Mouse (Mus musculus) heart, embryonic 15.5 days (tissue): ENCODE data around the gene Mthfd1l. TPM values are rescaled to one million over a fixed set of nuclear protein-coding genes. Genes with fewer than 3 reads are reported as not detected.
"Not testable (repeated sequence)": the region's sequence is repeated elsewhere in the genome, so short reads cannot be mapped to it uniquely, and the experiment has no call there.

ENCODE experiments used
- ATAC-seq: fragments of 200-750 bp; cut with Nextera tagmentation; replicated peaks from 2 replicates; pipeline ENCODE4 v1.8.0; 2017; ENCODE audit warnings: low read depth, moderate TSS enrichment; ENCODE audit not compliant: insufficient number of reproducible peaks, insufficient read depth, low FRiP score
- H3K27ac ChIP-seq: fragments of 300-500 bp; sonication (generic); 2 replicates; pipeline ENCODE4 v1.5.1; 2015; ENCODE audit warnings: mild to moderate bottlenecking, inconsistent platforms
- H3K27me3 ChIP-seq: fragments of 300-500 bp; sonication (generic); 2 replicates; pipeline ENCODE4 v1.6.1; 2015; ENCODE audit warnings: inconsistent platforms
- H3K36me3 ChIP-seq: fragments of 300-500 bp; sonication (generic); 2 replicates; pipeline ENCODE4 v1.6.1; 2015; ENCODE audit warnings: mild to moderate bottlenecking, inconsistent platforms
- H3K4me1 ChIP-seq: fragments of 300-500 bp; sonication (generic); replicated peaks from 2 replicates; pipeline ENCODE4 v1.6.1; 2015; ENCODE audit warnings: inconsistent platforms
- H3K4me2 ChIP-seq: fragments of 300-500 bp; sonication (generic); 2 replicates; pipeline ENCODE4 v1.6.1; 2015; ENCODE audit warnings: inconsistent platforms, mild to moderate bottlenecking, moderate library complexity
- H3K4me3 ChIP-seq: fragments of 300-500 bp; sonication (generic); 2 replicates; pipeline ENCODE4 v1.5.1; 2015; ENCODE audit warnings: mild to moderate bottlenecking, inconsistent platforms
- H3K9ac ChIP-seq: fragments of 300-500 bp; sonication (generic); 2 replicates; pipeline ENCODE4 v1.6.1; 2015; ENCODE audit warnings: mild to moderate bottlenecking, inconsistent platforms
- H3K9me3 ChIP-seq: fragments of 300-500 bp; sonication (generic); replicated peaks from 2 replicates; pipeline ENCODE4 v1.6.1; 2016; ENCODE audit warnings: inconsistent platforms
- WGBS: fragments of 180-500 bp; shearing (Covaris S2); methylation state at CpG from one replicate; pipeline ENCODE4 v1.1.7; 2015; ENCODE audit warnings: mixed read lengths; 5-methylcytosine and 5-hydroxymethylcytosine counted together
- polyA plus RNA-seq: library from polyadenylated mRNA; unstranded; fragments of >200 nt; fragmentation: Nextera tagmentation; extraction: Ambion mirVana; gene quantifications from 2 replicates; pipeline ENCODE4 v1.2.1, GENCODE M21; 2015

Gene Mthfd1l
- polyA plus RNA-seq, 1 experiment from 2014 or later: 7.5 TPM

DNA sequence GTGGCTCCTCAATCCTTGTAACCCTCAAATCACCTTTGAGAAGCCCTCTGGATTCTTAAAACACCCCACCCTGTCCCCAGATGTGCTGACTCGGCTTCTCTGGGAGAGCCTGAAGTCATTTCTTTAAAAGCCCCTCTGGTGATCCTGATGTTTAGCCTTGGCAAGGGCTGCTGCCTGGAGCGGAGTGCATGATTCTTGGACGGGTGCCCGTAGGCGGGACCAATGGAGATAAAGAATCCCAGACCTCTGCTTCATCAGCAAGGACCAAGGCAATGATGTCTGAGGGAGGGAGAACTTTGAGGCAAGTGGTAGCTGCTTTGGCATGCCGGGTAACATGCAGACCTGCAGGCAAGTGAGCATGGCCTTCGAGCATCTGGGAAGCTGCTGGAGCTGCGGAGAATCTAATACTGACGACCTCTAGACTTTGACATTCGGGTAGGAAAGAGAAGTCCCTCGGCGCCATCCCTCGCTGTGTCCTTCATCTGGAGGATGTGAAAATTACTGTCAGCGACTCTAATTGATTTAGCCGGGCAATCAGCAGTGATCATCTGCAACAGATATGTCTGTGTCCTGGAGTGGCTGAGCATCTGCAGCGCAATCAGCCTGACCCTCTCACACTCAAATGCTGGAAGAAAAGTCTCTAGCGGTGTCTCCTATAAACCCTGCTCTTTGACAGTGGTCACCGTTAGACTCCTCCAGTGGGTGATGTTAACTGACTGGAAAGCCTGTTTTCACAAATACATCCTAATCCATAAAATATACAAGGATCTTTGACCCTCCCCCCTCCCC is 215.9 kb downstream of the Mthfd1l start:
- Histone ChIP-seq H3K27me3 (no peaks in the 10 kb centered on the region), H3K27ac (no peak overlapping the region), H3K36me3 (no peaks in the 10 kb centered on the region), H3K9me3 (no peaks in the 10 kb centered on the region), H3K4me3 (no peak overlapping the region), H3K4me1 (peaks cover 17% of the 10 kb centered on the region; the same call in 1 of the 2 replicates), H3K9ac (no peak overlapping the region), H3K4me2 (no peak overlapping the region)
- WGBS: 56% methylated on average over 18 of the region's 18 CpGs
- ATAC-seq: peak; percentile 73; the same call in 1 of the 2 replicates

DNA sequence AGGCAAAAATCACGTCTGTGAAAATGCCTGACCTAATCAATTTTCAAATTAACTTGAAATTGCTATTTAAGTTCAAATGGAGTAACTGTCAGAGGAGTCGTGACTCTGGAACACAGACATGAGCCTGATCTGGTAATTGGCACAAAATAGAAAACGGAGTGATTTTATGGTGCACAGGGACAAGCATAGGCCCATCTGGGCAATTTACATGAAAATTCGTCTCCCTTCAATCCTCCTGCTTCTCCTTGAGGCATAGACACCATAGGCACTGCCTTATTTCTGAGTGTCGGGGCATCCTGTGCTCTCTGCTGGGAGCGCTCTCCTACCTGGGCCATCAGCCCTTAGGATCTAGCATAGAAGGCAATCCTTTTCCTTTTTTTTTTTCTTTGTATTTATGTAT is 216.5 kb downstream of the Mthfd1l start:
- Histone ChIP-seq H3K36me3 (no peaks in the 10 kb centered on the region), H3K4me3 (no peak overlapping the region), H3K4me2 (no peak overlapping the region), H3K27me3 (no peaks in the 10 kb centered on the region), H3K27ac (no peak overlapping the region), H3K9ac (no peak overlapping the region), H3K4me1 (peaks cover 17% of the 10 kb centered on the region; the same call in 1 of the 2 replicates), H3K9me3 (no peaks in the 10 kb centered on the region)
- no peak for ATAC-seq
- 81% methylated on average over 6 of the region's 6 CpGs for WGBS

DNA sequence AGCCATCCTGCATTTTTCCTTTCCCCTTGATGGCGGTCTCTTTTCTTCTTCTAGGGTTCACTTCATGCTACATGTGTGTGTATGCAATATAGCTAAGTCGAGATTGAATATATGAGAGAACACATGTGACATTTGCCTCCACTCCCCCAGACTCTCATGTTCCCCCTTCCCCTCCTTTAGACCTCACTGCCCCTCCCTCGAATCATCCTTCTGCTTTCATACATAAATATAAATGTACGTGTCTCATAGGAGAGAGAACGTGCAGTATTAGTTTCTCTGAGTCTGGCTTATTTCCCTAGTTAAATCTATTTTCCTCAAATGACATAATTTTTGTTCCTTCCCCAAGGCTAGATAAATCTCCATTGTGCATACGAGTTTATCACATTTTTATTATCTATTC is 226.1 kb downstream of the Mthfd1l start:
- H3K4me1 ChIP-seq: no peaks in the 10 kb centered on the region
- 71% methylated on average over 6 of the region's 6 CpGs for WGBS
- ATAC-seq: no peak

DNA sequence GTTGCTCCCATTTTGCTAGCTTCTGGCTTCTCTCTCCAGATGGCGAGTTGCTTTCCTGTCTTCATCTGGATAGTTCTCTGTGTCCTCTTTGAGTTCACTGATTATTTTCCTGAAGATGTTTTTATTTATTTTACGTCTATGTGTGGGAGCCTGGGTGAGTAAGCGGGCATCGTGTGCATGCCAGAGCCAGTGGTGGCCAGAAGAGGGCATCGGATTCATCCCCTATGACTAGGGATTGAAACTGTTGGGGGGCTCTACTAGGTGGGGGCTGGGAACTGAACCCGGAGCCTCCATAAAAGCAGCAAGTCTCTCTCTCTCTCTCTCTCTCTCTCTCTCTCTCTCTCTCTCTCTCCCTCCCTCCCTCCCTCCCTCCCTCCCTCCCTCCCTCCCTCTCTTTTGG is 227.0 kb downstream of the Mthfd1l start:
- Histone ChIP-seq H3K4me2 (no peak overlapping the region), H3K9ac (no peak overlapping the region), H3K4me3 (no peak overlapping the region), H3K27ac (no peak overlapping the region), H3K36me3 (no peaks in the 10 kb centered on the region), H3K9me3 (no peaks in the 10 kb centered on the region), H3K27me3 (no peaks in the 10 kb centered on the region), H3K4me1 (no peaks in the 10 kb centered on the region)
- ATAC-seq: no peak
- WGBS: 84% methylated on average over 6 of the region's 6 CpGs

More for the DNA sequence above, 226.1 kb downstream of the Mthfd1l start:
- H3K27me3 ChIP-seq: no peaks in the 10 kb centered on the region
- H3K4me2 ChIP-seq: no peak overlapping the region
- no peak overlapping the region for H3K9ac ChIP-seq
- no peak overlapping the region for H3K27ac ChIP-seq
- H3K9me3 ChIP-seq: no peaks in the 10 kb centered on the region
- no peak overlapping the region for H3K4me3 ChIP-seq
- no peaks in the 10 kb centered on the region for H3K36me3 ChIP-seq

- H3K4me3 ChIP-seq: no peak overlapping the region
- no peaks in the 10 kb centered on the region for H3K27me3 ChIP-seq
- H3K4me1 ChIP-seq: no peaks in the 10 kb centered on the region
- no peak overlapping the region for H3K27ac ChIP-seq
- H3K4me2 ChIP-seq: no peak overlapping the region
- no peak overlapping the region for H3K9ac ChIP-seq
- no peak for ATAC-seq
- H3K36me3 ChIP-seq: no peaks in the 10 kb centered on the region
- H3K9me3 ChIP-seq: no peaks in the 10 kb centered on the region
- 91% methylated on average over 5 of the region's 5 CpGs for WGBS
Observed at GRCm38 (mm10) chr10:4200546-4201104, 227.7 kb downstream of the Mthfd1l start.

GRCm38 (mm10) chr10:4201141-4201540 is 228.2 kb downstream of the Mthfd1l start:
- WGBS: 90% methylated on average over 4 of the region's 4 CpGs
- Histone ChIP-seq H3K36me3 (no peaks in the 10 kb centered on the region), H3K27ac (no peak overlapping the region), H3K9me3 (no peaks in the 10 kb centered on the region), H3K4me1 (no peaks in the 10 kb centered on the region), H3K27me3 (no peaks in the 10 kb centered on the region), H3K4me2 (no peak overlapping the region), H3K9ac (no peak overlapping the region), H3K4me3 (no peak overlapping the region)
- ATAC-seq: no peak

- not testable (repeated sequence) for H3K9me3 ChIP-seq, H3K4me3 ChIP-seq, H3K27ac ChIP-seq, ATAC-seq, H3K9ac ChIP-seq, H3K36me3 ChIP-seq, H3K4me2 ChIP-seq, H3K27me3 ChIP-seq, H3K4me1 ChIP-seq
- 50% methylated on average over 6 of the region's 6 CpGs for WGBS
Observed at GRCm38 (mm10) chr10:4203651-4204050, 230.7 kb downstream of the Mthfd1l start.

DNA sequence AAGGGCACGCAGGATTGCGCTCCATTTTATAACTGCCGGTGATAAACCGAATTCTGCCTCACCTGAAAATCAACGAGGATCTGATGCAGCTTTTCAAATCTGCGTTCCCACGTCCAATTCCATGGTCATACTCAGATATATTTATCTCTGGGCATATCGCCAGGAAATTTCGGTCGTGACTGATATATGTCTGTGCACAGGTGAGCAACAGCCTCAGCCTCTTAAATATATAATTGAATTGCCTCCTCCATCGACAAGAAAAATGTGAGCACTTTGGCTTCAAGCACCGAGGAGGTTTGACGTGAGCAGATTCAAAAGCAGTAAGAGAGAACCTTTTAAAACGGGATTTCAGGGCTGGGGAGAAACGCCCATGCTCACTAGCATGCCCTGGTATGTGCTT is 236.1 kb downstream of the Mthfd1l start:
- H3K4me3 ChIP-seq: no peak overlapping the region
- no peak for ATAC-seq
- H3K27me3 ChIP-seq: no peaks in the 10 kb centered on the region
- H3K9me3 ChIP-seq: no peaks in the 10 kb centered on the region
- no peaks in the 10 kb centered on the region for H3K36me3 ChIP-seq
- H3K9ac ChIP-seq: no peak overlapping the region
- 77% methylated on average over 15 of the region's 15 CpGs for WGBS
- H3K27ac ChIP-seq: no peak overlapping the region
- H3K4me2 ChIP-seq: no peak overlapping the region
- peaks cover 3% of the 10 kb centered on the region; the same call in 1 of the 2 replicates for H3K4me1 ChIP-seq

DNA sequence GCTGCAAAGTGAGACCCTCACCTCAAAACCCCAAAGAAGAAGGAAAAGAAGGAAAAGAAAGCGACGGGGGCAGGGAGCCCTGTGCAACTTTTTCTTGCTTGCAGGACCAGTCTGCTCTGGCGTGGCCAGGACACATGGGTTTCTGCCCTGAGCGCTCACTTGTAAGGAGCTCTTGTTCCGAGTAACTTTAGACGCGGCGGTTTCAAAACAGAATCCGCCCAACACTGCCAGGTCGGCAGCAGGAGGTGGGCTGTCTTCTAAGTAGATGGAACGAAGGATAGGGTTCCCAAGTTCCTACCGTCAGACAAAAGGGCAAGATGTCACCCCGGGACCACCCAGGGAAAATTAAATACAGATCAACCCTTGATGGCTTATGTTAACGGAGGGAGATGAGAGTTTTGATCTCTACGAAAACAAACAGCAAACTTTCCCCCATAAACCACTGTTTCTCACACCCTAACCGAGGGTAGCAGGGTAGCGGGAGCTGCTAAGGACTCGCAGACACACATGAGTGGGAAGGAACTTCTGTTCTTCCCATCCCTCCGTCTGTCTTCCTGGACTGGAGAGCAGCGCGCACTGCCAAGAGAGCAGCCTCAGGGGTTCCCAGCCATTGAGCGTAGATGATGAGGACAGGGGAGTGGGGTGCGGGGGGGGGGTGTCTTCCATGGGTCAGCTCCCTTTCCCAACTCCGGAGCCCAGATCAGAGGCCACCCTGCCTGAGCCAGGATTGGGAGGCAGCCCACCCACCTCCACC is 237.6 kb downstream of the Mthfd1l start:
- Histone ChIP-seq H3K27ac (no peak overlapping the region), H3K4me1 (peaks cover 3% of the 10 kb centered on the region; the same call in 1 of the 2 replicates), H3K4me3 (peak overlapping the region; percentile 33), H3K36me3 (no peaks in the 10 kb centered on the region), H3K4me2 (peak overlapping the region; percentile 60), H3K9me3 (no peaks in the 10 kb centered on the region), H3K27me3 (no peaks in the 10 kb centered on the region), H3K9ac (0 out of 2 replicates have a peak overlapping the region, but pooled peaks have one; percentile 29)
- WGBS: 24% methylated on average over 24 of the region's 24 CpGs
- no peak for ATAC-seq

DNA sequence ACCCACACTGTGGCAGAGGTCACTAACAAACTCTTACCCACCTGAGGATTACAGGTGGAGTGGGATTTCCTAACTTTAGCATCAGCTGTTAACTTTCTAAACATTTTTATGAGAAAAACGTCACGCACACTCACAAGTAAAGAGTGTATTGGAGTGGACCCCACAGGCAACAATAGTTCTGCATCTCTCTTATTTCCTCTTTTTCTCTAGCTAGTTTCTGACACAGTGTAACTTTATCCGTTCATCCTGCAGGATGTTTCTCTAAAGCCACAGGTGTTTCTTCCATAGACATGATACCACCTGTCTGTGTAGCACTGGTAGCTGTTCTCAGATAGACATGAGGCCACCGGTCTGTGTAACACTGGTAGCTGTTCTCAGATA is 238.1 kb downstream of the Mthfd1l start:
- no peak overlapping the region; the same call in 1 of the 2 replicates for H3K4me2 ChIP-seq
- WGBS: 73% methylated on average over 4 of the region's 4 CpGs
- H3K36me3 ChIP-seq: no peaks in the 10 kb centered on the region
- peaks cover 3% of the 10 kb centered on the region; the same call in 1 of the 2 replicates for H3K4me1 ChIP-seq
- H3K9ac ChIP-seq: no peak overlapping the region
- H3K9me3 ChIP-seq: no peaks in the 10 kb centered on the region
- no peak for ATAC-seq
- H3K27ac ChIP-seq: no peak overlapping the region
- no peaks in the 10 kb centered on the region for H3K27me3 ChIP-seq
- no peak overlapping the region for H3K4me3 ChIP-seq
